Mouse (Mus musculus) layer of hippocampus, postnatal 10 days (tissue): ENCODE data around the gene Tmem174. TPM values are rescaled to one million over a fixed set of nuclear protein-coding genes. Genes with fewer than 3 reads are reported as not detected.
A peak's percentile ranks its signal among the peaks of the same experiment; 100 is the strongest.

Experiments
- DNase-seq, 2 experiments: peaks; one replicate each; pipeline ENCODE4 v3.0.0; 2021; ENCODE audit warnings: low spot score in 2 of 2
- total RNA-seq, 2 experiments: library from RNA; stranded (reverse); gene quantifications; 2 replicates each; pipeline ENCODE4 v1.2.3; 2021

The Tmem174 gene
- total RNA-seq, 2 experiments from 2014 or later: not detected

- DNase-seq: peak in 1 of 2 experiments; percentile 13
Measured at GRCm38 (mm10) chr13:98633641-98634484, 3.3 kb downstream of the Tmem174 start.

GRCm38 (mm10) chr13:98632306-98632942 is 4.8 kb downstream of the Tmem174 start:
- no peak for DNase-seq

- DNase-seq: no peak
Measured at GRCm38 (mm10) chr13:98631105-98631838, 5.9 kb downstream of the Tmem174 start.

- no peak for DNase-seq
Measured at GRCm38 (mm10) chr13:98626736-98627135, 10.5 kb downstream of the Tmem174 start.

- DNase-seq: no peak
Measured at GRCm38 (mm10) chr13:98624506-98624905, 12.7 kb downstream of the Tmem174 start.

- no peak for DNase-seq
Measured at GRCm38 (mm10) chr13:98622881-98623549, 14.2 kb downstream of the Tmem174 start.

- DNase-seq: no peak
Measured at GRCm38 (mm10) chr13:98617429-98618067, 19.7 kb downstream of the Tmem174 start.

- no peak for DNase-seq
Measured at GRCm38 (mm10) chr13:98607885-98608477, 29.2 kb downstream of the Tmem174 start.

GRCm38 (mm10) chr13:98603799-98604198 is 33.4 kb downstream of the Tmem174 start:
- no peak for DNase-seq

- DNase-seq: peak in 1 of 2 experiments; percentile 32
Measured at GRCm38 (mm10) chr13:98596746-98597145, 40.5 kb downstream of the Tmem174 start.

GRCm38 (mm10) chr13:98594726-98595141 is 42.5 kb downstream of the Tmem174 start:
- DNase-seq: no peak

GRCm38 (mm10) chr13:98593938-98594539 is 43.2 kb downstream of the Tmem174 start:
- no peak for DNase-seq

GRCm38 (mm10) chr13:98591406-98591805 is 45.8 kb downstream of the Tmem174 start:
- DNase-seq: no peak

GRCm38 (mm10) chr13:98590693-98591389 is 46.4 kb downstream of the Tmem174 start:
- DNase-seq: no peak

- DNase-seq: no peak
Measured at GRCm38 (mm10) chr13:98589572-98589971, 47.6 kb downstream of the Tmem174 start.

- peak; percentile 76 to 84 for DNase-seq
Measured at GRCm38 (mm10) chr13:98588951-98589501, 48.2 kb downstream of the Tmem174 start.

GRCm38 (mm10) chr13:98588480-98588879 is 48.7 kb downstream of the Tmem174 start:
- no peak for DNase-seq

GRCm38 (mm10) chr13:98587639-98588038 is 49.6 kb downstream of the Tmem174 start:
- DNase-seq: peak in 1 of 2 experiments; percentile 34
